Mouse (Mus musculus) lung, postnatal 4 days (tissue): ENCODE measurements around the gene Ntm.

ENCODE experiments used
- DNase-seq, 2 experiments: peaks; one replicate each; pipeline ENCODE4 v3.0.0; 2021

Ntm gene

DNA sequence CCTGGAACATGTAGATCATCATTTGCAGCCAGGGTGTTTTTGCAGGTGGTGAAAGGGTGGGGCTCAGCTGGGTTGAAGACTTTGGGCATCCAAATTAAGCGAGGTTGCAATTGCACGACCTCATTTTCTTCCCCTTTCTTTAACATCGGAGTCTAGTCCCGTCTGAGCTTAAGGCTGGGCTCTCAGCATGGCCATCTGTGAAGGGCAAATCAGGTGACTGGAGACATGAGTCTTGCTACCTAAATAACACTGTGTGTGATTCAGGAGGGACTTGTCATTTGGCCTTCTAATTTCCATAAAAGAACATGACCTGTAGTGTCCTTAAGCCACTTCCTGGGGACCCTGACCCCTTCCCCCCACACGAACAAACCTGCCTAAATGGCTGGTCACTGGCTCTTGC, 394.4 kb downstream of the Ntm start:
- no peak for DNase-seq

DNA sequence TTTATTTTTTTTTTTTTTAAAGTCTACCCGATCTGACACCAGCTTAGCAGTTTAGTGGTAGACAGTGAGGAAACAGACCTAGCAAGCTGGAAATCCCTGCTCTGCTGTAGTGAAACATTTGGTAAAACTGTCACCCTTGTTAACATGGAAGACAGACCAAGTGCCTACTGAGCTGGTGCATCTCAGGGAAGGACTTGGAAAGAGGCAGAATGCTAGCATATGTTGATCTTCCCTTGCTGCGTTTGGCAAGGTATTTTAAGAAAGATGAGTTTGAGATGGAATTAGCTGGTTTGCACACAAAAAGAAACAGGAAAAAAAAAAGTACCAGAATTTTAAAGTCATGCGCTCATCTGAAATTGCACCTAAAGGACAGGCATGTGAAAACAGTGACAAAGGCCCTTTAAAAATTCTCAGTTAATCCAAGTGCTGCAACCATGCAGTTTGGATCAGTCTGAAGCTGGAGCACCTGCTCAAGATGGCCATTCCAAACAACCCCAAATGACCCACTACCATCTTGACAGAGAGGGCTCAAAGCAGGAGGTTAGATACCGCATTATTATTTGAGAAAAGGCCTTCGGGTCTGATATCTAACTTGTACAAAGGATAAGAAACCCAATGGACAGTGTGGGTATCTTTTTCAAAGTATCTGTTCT, 400.4 kb downstream of the Ntm start:
- no peak for DNase-seq

DNA sequence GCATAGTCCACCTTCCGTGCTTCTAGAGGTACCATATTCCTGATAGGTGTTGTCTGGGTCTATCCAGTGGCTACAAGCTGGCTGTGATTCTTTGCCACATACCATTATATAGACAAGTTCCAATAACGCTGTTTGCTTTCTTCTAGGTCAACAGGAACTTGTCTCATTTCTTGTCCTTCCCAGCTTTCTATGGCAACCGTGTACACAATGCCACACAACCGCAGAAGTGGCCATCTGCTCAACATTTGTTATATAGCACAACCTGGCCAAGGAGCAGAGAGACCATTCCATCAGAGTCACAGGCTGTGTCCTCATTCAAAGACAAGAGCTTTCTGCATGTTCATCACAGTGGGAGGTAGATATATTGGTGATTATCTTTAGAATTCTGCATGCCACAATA, 404.0 kb downstream of the Ntm start:
- DNase-seq = no peak

DNA sequence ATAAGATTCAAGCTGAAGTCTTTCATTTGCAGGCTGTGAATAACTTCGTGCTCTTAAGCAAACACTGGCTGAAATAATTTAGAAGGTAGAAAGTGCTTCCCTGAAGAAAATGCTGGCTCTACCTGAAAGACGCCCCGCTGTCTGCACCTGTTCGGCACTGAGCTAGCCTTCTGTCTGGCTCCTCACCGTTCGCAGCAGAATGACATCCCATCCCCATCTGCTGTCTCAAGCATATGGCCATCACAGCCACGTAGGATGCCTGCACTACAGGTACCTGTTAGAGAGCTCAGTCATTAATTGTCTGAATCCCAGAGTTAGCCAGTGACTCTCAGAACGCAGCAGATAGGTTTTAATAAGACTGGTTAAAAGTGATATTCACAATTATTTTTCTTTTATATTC, 412.4 kb downstream of the Ntm start:
- no peak for DNase-seq

DNA sequence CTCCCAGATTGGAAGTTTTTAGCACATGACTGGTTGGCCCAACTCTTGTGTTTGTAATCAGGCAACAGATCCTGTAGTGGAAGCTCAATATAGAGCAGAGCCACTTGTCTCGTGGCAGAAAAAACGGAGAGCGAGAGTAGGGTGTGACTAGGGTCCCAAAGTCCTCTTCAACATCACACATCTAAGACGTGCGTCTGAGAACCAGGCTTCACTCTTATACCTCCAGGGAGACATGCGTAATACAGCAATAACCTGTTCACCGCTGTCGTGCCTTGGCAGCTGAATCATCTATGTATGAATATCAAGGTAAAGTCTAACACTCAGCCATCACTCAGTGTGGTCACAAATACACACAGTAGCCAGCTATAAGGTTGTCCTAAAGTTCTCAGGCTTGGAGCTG, 412.8 kb downstream of the Ntm start:
- DNase-seq = no peak

DNA sequence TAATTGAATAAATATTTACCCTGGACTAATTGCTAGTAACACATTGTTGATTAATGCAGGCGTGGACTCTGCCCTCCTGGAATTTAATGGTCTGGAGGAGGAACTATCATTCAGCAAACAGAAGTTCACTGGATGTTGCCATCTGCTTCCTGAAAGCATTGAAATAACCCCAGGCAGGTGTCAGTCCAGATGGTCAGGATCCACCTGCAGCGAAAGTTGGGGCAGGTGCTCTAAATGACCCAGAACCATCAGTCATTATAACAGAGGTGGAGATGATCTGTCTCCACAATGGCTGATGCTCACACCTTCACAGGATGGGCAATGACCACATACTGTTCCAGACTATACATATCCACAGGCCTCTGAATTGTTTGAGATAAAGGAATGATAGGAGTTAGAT, 426.5 kb downstream of the Ntm start:
- DNase-seq = no peak

DNA sequence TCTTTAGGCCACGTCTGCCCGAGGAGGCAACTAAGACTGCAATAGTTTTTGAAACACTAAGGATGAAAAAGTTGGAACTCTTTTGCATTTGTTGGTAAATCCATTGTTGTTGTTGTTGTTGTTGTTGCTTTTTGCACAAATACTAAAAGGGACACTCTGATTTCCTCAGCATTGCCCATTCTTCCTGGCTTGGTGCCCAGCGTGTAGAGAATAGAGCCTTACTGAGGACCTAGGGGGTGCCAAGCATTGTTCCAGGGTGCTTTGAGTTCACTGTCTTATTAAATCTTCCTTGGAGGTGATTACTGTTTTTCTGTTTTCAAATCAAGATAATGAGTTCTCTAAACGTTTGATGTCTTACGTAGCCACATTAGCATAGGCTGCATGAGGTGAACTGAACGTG, 428.2 kb downstream of the Ntm start:
- no peak for DNase-seq

DNA sequence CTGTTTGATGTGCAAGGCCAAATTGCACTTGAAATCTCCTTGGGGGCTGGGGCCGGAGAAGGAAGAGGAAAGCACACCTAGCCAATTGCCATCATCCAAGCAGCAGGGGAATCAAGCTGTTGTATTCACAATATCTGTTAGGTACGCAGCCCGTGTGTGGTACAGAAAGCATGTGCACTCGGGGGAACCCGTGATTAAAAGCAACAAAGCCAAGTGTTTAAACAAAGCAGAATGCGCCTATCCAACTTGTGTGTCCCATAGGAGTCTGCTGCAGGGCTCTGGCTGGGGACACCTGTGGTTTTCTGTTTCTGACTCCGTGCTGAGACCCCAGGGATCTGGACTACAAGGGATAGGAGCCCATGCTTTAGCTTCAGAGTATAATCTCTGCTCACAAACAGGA, 428.6 kb downstream of the Ntm start:
- DNase-seq = no peak

DNA sequence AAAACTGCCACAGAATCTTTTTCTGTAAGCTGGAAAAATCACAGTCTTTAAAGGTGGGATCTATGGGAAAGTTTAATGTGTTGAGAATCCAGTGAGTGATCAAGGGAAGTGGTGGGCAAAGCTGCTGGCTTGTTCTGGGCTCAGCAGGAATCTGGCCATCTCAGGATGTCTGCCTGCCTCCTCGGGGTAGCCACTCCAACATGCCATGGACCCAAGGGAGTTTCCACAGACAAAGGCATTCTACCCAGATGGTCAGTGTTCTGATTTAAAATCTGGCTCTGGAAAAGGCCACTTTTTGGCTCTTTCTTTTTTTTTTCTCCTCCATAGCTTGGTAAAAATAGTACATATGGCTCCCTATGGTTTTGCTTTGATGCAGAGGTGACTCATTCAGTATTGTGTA, 429.4 kb downstream of the Ntm start:
- no peak for DNase-seq

DNA sequence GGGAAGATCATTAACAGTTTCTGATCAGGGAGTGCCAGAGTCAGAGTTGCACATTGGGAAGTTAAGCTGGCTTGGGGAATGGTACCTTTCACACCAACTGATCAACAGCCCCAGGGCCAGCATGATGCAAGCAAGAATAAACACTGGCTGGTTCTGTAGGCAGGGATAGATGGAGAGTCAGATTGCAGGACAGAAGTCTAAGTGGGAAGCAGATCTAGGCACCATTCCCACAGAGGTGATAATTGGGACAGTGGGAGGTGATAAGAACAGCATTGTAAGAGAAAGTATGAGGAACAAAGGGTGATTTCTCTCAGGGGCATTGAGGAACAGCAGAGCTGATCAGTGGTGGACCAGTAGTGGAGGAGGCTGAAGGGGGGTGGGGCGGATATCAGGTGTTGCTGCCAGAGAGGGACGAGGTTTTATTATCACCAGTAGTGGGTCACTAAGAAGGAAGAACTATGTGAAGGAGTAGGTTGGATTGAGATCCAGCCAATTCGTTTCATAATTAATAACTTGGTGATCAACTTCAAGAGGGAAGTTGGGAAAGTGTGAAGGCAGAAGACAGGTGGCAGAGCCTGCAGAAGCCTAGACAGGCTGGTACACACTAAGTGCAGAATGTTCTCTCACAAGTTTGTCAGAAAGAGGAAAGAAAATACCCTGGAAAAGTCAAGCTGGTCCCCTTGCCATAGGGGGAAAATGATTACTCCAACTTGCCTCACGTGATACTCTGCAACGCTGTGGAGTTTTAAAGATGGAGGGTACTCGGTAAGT, 431.6 kb downstream of the Ntm start:
- DNase-seq = no peak

DNA sequence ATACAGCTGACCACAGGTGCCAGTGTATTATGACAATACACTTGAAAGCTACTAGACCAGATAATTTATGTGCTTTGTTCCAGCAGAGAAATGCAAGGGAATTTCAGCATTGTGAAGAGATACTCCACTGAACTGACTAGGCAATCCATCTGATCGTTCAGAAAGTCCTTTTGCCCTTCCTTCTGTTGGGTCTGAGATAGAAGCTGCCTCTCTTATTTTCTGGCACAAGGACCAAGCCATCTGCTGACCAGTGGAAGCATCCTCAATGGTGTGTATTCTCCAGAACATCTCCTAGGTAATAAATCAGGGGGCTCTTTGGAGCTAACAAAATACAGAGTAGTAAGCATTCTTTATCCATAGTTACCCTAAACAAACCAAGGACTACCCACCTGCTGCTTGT, 438.8 kb downstream of the Ntm start:
- DNase-seq = no peak

DNA sequence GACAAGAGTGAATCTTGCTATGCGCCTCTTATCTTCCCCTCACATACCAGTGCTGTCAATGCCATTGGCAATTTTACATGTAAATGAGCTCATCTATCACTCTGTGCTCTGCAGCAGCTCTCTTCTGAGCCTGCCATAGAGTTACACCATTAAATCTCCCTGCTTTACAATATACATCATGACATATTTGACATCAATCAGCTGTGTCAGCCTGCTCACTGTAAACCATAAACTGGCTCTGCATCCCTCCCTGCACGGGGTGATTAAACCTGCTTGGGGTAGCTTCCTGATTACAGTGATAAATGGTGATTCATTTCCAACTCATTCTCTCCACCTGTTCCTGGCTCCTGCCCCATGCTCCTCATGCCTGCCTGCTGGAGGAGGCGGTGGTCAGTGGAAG, 439.7 kb downstream of the Ntm start:
- no peak for DNase-seq

DNA sequence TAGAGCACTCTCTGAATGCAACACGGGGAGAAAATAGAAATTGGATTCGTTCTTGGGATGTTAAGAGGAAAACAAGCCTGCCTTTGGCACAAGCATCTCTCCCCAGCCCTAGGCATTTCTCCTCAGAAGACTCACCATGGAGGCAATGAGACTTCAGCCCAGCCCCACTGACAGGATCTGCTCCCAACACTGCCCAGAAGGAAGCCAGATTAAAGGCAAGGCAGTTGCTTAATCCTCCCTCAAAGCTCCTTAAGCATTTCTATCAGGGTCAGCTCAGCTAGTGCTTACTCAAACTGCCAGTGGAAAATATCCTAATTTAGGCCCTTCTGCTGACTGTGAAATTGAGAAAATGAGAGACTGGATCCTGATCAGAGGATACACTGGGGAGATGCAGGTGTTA, 443.8 kb downstream of the Ntm start:
- DNase-seq = no peak

DNA sequence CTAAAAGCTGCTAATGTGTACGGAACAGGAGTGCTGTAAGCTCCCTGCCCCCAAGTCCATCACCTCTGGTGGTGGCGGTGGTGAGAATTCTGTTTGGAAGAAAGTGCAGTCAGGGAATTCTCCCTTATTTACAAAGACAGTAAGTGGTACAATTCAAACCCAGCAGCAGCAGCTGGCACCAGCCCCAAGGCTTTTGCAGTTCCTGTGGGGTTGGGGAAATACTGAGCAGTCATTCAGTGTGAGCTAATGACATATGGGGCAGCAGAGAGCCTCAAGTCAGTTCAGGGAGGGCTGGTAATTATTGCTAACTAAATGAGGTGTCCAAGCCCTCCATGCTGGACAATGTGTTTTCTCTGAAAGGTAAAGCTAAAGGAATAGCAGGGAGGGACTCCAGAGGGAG, 446.3 kb downstream of the Ntm start:
- DNase-seq = no peak

DNA sequence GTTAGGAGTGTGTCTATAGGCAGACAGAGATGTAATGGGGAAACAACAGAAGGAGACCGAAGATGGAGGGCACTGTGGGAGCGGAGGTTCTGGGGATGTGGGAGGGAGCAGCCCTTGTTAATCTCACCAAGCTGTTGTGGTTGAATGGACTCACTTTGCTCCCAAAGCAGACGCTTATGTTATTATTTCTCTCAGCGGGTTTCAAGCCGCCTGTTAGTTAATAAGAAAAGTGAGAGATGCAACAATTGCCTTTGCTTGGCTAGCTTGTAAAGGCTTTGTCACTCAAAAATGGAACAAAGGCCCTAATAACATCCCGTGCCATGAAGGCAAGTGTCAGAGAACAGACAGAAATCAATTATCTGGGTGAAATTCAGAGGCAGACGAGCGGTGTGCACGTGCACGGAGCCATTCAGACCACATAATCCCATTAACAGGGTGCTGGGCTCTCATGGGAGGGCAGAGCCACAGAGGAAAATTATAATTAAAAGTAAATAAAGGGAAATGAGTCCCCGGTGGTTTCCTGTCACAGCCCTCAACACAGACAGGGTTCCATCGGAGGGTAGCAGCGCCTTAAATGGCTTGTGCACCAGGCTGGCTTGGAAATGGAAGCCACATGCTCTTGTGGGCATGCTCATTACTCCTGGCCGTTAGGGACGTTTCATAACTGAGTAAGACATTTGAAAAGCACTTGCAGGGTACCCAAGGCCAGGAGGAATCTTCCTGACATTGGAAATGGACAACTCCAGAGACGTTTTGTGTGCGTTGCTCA, 448.2 kb downstream of the Ntm start:
- DNase-seq = no peak

DNA sequence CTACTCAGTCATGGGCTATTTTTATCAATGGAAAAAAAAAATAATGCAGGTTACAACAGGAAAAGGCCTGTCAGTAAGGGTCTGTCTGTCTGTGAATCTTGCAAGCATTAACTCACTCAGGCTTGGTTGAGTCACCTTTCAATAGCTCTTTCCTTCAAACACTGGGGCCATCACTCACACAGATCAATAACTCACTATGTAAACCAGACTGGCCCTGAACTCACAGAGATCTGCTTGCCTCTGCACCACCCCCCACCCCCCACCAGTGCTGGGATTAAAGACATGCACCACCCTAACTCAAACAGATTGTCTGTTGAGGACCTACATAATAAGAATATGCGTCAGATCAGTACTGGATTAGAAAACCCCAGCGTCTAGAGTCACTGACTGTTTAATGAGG, 466.9 kb downstream of the Ntm start:
- DNase-seq = no peak

DNA sequence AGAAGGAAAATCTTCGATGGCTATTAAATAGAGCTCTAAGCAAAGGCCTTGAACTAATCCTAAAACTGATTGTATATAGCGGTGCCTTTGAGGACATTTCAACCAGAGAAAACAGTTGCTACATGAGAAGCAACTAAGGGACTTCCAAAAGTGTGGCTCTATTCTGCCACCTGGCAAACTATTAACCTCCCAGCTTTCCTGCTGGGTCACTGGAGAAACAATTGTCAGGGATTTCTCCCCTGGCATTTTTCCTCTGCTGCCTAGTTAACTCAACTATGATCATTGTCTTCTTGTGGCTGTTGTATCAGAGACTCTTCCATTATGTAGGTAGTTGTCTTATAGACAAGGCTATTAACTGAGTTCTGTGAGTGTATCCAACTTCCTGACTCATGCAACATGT, 480.7 kb downstream of the Ntm start:
- no peak for DNase-seq

DNA sequence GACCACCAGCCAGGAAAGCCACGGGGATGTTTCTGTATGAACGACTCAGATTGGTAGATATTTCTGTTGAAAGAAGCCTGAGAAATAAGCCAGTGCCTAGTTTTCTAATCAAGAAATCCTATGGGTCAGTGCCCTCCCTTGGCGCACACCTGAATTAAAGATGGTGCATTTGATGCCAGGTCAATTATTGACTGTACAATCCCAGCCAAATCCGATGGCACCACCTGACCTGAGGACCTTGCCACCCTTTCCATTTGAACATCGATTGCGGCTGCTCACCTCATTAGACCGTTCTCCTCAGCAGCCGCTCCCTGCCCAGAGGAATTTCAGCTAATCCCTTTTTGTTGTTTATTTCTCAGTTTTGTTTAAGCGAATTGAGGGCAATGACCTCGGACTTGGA, 483.9 kb downstream of the Ntm start:
- no peak for DNase-seq

DNA sequence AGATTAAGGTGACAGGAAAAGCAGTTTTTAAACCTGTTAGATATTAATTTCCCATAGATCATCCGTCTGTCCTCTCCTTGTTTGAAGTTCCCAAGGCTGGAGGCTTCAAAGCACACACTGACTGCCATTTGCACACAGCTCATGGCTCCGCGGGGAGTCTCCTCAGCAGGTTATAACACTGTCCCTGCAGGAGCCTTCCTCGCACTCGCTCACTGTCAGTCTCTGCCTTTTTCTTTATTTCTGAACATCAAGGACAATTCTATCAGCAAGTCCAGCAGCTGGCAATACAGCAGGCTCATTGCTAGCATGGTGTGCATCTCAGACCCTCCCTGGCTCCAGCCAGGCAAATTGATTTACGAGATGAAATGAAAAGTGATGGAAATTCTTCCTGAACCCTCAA, 485.7 kb downstream of the Ntm start:
- no peak for DNase-seq

DNA sequence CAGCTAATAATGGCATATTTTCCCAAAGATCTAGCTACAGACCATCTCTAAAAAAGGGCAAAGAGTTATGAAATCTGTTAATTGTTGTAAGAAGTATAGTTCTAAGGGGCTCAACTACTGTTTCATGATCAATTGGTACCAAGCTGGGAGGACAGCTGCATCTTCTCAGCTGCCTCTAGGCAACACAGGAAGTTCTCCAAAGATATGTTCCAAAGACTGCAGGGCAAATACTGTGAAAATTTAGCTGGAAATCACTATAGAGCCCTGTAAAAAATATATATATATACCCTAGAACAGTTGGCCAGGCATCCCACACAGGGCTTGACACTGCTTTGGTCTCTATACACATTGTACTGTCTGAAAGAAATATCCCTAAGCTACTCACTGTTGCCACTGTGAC, 489.5 kb downstream of the Ntm start:
- DNase-seq = no peak

DNA sequence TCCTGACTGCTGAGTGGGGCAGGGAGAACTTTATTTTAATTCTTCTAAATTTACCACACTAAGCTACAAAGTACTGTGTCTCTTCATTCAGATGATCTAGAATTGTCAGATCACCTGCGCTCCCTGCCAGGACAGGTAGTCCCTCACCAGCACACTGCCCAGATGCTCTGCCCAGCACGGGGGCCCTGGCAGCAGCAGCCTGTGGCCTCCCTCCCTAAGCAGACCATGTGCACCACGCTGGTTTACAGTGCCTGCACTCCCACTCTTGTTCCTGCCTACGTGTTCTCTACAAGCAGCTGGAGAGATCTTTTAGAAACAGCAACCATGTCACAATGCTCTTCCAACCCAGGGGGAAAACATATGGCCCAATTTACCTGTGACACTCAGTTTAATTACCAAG, 490.7 kb downstream of the Ntm start:
- DNase-seq = no peak

DNA sequence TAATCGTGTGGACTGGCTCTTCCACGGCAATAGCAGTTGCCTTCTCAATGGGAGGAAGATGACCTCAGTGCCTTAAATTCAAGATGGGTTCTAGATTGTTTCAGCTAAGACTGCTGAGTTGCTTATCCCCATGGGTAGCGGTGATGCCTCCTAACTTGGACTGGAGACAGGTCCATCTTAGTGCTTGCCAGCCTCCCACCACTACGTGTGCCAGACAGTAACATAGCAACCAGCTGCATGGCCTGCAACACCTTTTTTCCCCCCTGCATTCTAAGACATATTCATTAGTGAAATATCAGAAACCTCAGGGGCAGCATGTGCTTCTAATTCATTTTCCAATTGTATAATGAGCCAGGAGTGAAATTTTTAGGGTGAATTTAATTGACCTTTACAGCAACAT, 498.2 kb downstream of the Ntm start:
- DNase-seq = no peak

DNA sequence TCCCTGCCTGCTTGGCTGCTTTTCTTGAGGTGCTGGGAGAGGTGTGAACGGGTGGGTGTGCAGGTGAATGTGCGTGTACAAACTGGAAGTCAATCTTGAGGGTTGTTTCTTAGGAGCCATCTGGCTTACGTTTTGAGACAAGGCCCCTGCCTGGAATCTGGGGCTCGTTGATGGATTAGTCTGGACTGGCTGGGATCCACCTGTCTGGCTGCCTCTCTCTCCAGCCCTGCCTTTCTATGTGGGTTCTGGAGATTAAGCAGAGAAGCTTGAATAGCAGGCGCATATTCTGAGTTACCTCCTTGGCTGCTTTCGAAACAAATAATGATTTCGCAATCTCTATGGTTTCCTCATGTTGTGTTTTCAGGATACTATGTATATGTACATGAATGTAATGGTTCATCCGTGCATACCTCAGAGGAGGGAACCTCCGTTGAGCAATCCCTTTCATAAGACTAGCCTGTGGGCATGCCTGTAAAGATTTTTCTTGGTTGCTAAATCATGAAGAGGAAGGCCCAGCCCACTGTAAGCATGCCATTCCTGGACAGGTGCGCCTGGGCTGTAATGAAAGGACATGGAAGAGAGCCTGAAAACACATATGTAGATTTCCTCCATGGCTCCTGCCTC, 499.9 kb downstream of the Ntm start:
- peak; percentile 4 to 22 for DNase-seq
